Mouse (Mus musculus): Measurements from ENCODE around the gene Aif1l.

Aif1l gene

DNA sequence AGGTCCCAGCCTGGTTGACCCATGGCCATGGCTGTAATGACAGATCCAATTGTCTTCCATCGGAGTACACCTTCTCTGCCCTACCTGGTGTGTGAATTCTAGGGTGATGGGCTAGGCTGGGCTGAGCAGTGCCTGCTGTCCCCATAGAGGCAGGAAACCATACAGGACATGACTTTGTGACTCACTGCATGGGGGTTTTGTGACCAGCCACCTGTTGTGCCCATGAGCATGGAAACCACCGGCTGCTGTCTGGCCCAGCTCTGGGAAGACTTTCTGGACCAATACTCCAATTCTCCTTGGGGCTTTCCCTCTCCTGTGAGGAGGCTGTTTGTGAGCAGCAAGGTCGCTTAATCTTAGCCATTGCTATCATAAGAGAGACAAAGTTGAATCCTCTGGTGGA is 2.8 kb downstream of the Aif1l start:
- no peak for DNase-seq (ENCODE audit: low spot score)

DNA sequence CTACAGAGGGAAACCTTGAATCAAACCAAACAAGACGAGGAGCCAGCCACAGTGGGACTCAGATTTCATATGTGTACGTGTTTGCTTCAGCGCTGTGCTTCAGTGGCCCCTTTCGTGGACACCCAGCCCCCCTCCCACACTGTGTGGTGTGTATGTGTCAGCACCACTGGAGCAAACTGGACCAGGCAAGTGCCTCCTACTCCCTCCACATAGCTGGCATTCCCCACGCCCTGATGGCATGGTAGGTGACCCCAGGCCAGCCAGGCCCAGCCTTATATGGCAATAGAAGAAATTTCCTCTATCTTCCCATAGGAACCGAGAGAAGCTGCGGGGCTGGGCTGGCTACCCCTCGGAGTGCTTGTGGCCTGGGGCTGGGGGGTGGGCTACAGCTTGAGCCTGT is 3.7 kb downstream of the Aif1l start:
- DNase-seq (ENCODE audit: low spot score) = no peak

DNA sequence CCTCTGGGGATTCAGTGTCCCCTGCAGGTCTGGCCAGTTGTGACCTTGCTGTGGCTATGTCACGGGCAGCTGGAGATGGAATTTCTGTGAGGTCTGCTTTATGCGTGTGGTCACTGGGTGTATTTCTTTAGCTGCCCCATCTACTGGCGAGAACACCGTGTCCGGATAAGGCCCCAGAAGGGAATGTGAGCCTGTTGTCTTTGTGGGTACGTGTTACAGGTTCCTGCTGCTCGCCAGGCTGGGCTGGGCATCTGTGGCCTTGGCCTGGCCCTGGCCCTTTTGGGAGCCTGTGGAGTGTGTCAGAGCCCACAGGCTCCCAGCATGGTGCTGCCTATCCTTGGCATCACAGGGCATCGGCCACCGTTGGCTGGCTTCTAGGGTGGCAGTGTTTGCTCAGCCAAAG is 4.8 kb downstream of the Aif1l start:
- no peak for DNase-seq (ENCODE audit: low spot score)

DNA sequence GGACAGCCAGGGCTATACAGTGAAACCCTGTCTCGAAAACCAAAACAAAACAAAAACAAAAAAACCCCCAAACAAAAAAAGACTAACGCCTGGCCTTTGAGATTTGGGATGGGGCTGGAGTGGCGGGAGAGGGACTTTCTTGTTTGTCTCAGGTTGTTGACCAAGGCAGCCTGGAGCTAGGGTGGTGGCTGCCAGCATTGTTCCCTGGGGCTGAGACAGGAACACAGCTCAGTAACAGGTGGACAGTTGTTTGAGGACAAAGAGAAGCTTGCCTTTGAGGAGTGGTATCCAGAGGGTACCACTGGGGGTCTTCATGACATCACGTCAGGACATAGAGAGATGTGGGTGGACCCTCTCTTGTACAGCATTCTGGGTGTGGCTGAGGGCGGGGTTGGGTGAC is 5.7 kb downstream of the Aif1l start:
- DNase-seq (ENCODE audit: low spot score) = no peak

DNA sequence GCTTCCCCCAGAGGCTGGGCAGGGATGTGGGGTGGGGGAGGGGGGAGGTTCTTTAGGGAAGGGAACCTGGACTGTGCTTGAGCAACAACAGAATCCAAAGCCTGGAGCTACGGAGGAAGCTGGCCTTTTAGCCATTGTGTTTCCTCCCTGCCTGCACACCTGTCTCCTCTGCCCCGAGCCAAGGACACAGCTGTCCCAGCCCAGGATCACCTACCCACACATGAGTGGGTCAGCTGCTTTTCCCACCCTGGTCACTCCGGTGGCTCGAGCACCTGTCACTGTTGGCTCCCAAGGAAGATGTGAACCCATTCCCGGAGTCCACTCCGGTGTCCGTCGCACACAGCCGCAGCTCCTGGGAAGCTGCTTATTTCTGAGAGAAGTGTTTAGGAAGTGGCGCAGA is 7.3 kb downstream of the Aif1l start:
- no peak for DNase-seq (ENCODE audit: low spot score)

DNA sequence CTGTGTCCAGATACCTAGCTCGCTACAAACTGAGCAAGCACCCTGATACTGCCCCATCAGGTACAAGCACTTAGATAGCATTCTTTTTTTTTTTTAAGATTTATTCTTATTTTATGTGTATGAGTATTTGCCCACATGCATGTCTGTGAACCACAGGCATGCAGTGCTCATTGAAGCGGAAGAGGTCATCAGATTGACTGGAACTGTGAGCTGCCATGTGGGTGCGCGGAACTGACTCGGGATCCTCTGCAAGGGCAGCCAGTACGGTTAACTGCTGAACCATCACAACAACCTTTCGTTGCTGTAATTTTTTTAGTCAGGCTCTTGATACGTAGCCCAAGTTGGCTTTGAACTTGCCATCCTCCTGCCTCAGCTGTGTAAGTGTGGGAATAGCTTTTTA is 11.0 kb downstream of the Aif1l start:
- no peak for DNase-seq (ENCODE audit: low spot score)

DNA sequence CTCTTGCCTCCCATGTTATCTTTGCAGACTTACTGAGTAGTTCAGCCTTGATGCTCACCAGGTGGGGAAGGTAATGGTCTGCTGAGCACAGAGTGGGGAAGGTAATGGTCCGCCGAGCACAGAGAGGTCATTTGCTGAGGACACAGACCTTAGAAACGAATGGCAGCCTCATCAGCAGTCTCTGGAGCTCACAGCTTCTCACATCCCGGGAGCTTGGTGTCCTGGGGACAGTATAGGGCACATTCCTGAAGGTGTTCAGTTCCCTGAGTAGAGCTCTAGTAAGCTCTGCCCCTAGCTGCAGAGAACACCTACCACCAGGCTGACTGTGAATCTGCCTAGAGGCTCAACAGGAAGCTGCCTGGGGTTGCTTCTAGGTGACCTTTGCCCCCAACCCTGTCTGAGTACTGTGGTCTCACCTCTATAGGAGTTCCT is 11.9 kb downstream of the Aif1l start:
- no peak for DNase-seq (ENCODE audit: low spot score)

DNA sequence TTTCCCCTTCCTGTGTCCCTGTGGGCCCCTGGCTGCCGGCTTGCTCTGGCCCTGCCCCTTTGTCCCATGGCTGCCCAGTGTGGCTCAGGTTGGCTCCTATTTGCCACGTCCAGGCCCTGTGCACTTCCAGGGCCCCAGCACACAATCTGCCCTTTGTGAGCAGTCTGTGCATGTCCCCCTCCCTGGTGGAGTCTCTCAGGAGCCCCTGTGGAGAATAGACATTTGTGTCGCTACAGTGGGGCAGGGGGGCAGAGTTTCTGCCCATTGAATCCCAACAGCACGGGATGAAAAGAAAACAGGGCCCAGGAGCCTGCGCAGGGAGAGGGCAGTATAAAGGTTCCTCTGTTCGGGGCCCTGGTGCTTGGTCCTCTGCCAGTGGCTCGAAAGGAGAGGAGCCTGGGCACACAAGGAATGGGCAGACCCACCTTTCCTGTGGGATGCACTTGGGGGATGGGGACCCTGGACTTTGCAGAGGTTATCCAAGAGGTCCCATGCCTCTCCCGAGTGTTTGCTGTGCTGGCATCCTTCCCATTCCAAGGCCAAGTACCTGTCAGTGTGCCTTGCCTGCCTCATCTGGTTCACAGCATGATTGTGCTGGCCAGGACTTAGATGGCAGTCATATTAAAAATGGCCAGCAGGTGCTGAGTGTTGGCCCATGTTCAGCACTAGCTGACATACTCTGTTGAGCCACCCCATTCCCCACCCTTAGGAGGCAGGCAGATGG is 12.7 kb downstream of the Aif1l start:
- DNase-seq (ENCODE audit: low spot score) = no peak

DNA sequence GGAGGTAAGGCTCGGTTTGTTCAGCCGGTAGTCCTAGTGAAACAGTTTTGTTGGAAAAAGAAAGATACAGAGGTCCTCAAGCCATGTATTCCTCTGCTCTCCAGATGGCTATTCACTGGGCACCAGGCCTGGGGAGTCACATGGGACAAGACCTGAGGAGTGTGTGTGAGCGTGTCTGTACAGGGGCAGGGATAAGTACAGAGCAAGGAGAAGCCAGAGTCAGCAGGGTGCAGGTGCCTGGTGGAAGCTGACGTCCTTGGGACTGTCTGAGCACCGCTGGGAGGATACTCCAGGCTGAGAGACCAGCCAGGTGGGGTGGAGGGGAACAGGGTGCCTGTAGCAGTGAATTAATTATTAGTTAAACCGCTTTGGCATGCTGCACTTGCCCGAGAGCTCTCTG is 13.6 kb downstream of the Aif1l start:
- no peak for DNase-seq (ENCODE audit: low spot score)

DNA sequence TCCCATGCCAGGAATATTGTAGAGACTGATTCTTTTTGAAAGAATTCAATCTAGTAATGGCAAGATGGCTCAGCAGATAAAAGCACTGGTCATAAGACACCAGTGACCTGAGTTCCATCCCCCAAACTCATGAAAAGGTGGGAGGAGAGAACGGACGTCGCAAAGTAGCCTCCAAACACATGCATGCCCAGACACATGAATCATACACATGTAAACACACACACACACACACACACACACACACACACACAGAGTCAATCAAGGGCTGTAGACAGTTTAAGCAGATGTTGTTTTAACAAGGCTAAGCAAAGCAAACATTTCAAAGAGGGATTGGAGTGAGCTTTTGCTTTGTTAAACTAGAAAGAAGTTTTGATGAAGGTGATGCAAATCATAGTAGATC is 14.3 kb downstream of the Aif1l start:
- no peak for DNase-seq (ENCODE audit: low spot score)

DNA sequence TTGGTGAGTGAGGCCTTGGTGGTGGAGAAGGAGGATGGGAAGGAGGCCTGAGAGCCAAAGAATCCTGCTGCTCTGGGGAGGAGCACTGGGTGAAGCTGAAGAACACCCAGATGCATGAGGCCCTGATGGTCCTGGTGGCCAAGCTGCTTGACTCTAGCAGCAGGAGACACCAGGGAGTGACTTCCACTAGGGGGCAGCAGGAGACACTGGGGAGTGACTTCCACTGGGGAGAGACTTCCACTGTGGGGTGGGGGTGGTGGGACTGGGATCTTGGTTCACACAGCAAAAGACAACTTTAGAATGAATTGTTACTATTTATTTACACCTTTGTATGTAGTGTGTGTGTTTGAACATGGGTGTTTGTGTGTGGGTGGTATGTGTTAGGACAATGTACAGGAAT is 15.2 kb downstream of the Aif1l start:
- DNase-seq (ENCODE audit: low spot score) = peak; percentile 42

DNA sequence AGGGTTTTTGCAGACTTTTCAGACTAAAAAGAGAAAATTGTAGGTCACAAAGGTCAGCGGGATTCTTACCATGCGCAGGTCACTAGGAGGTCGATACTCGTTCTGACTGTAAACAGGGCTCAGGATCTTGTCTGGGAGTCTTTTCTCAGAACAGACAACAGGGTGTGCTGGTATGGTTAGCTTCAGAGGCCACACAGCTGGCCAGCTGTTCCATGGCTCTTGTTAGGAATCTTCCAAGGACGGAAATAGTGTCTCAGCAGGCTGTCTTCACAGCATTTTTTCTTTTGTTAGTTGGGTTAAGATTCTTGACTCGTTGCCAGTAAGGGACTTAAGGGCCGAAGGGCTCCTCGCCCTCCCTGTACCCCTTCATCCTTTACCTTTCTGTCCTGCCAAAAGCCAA is 16.9 kb downstream of the Aif1l start:
- no peak for DNase-seq (ENCODE audit: low spot score)

DNA sequence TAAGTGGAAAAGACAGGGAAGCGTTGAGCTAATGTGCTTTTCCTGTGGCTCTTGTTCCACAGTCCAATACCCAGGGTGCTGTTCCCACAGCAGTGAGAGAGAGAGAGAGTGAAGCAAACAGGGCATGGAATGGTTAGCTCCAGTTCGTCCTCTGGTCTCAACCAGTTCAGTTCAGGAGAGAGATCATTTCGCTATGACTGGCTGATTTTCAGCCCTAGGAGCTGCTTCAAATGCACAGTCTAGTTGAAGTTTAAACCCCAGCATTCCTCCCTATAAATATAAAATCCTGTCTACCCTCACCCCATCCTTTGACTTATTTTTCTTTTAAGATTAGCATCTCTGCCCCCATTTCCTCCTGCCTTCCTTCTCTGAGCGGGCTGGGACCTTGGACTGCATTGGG is 22.6 kb downstream of the Aif1l start:
- no peak for DNase-seq (ENCODE audit: low spot score)

DNA sequence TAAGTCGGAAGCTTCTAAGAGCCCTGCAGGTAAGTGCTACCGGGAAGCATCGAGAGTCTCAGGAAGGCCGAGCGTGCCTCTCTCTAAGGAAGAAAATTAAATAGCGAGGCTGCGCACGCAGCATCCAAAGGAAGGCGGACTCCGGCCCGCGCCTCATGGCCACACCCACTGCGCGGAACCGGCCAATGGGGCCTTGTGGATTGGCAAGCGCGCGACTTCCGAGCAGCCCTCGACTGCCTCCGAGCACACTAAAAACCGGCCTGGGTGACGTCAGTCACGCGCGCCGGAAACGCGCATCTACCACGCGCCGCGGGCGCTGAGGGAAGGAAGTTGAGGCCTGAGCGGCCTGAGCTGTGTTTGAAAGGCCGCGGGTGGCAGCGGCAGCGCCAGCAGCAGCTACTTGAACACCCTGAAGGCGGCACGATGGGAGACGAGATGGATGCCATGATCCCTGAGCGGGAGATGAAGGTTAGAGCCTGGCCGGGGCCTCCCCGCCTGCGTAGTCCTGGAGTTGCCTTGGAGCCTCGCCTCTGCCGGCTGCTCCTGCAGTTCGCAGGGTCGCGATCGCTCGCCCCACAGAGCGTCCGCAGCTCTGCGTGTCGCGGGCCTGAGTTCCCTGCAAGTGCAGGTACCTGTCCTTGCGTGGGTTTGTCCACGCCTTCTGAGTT is 24.3 kb downstream of the Aif1l start, which contains the start of gene Nup214:
Gene Nup214, plus strand, starts transcription at position 296 of the 668 bp plus-strand sequence.
- peak; percentile 100 for DNase-seq (ENCODE audit: low spot score)

DNA sequence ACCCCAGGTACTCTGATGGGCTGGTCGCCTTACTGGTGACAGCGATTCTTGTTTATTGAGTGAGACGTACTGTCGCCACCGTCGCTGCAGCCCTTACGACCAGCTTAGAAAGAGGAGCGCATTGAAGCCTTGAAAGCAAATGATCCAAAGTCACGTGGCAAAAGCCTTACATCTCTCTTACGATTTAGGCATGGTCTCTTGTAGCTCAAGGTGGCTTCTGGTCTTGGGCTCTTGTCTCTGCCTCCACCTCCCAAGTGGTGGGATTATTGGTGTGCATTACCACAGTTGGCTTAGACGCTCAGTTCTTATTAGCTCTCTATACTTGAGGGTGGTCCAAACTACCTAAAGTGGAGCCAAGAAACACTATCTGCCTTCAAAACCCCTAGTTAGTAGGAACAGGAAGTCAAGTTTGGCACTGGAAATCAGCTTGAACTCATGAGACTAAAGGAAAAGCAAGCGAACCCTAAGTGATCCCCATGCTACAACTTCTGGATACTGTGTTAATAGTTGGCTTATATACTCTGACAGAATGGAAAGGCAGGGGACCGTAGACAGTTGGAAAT is 25.0 kb downstream of the Aif1l start:
- no peak for DNase-seq (ENCODE audit: low spot score)

DNA sequence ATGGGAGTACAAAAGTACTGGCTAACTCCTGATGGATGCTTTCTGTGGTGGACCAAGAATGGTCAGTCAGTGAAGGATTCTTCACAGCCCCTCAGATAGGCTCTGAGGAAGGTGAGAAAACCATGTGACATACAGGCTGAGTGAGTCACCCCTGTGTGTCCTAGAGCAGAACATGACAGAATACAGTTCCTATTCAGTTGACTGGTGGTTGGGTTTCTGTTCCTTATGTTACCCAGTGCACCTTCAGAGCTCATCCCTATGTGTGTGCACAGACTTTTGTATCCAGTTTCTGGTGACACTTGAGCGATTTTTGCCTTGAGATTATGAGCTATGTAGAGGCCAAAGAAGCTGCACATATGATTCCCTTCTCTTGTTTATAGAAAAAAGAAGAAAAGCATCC is 37.8 kb downstream of the Aif1l start:
- no peak for DNase-seq (ENCODE audit: low spot score)

DNA sequence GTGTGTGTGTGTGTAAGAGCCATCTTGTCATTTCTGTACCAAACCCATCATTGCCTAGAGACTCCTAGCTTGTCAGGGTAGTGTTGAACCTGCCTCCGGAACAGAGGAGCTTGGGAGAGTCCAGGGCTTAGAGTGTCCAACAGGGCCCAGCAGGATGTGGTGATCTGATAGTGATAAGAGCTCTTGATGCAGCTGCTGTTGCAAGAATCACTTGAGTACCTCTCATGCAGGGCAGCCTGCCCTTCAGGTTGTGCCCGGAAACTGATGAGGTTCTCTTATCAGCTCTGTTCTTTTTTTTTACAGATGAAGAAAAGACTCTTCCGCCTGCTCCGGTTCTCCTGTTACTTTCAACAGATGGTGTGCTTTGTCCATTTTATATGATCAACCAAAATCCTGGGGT is 41.0 kb downstream of the Aif1l start:
- no peak for DNase-seq (ENCODE audit: low spot score)

DNA sequence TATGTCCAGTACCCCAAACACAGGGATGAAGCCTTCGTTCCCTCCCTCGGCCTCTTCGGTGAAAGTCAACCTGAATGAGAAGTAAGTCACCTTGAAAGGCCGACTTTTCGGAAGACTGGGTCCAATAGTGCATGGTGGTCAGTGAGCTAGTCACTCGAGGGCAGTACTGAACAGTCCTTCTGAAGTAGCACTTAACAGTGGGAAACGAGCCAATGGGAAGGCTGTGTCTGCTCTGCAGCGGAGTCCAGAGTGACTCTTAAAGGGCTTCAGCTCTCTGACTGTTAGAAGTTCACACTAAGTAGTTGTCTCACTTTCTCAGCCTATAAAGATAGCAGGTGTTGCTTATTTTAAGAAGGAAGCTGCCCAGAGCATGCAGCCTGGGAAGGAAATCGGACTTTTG is 45.0 kb downstream of the Aif1l start:
- no peak for DNase-seq (ENCODE audit: low spot score)

DNA sequence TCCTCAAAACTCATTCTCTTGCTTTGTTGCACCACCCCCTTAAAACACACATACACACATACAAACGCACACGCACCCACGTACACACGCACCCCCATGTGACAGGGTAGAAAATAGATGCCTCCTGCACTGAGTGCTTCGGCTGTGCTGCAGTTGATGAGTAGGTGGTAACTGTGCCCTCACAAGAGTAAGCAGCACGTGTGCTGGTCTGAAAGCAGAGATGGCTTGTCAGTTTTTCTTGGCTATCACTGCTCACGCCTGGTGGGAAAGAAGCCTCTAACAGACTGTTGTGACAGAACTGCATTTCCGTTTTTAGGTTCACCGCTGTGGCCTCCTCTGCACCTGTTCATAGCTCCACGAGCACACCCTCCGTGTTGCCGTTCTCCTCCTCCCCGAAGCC is 46.1 kb downstream of the Aif1l start:
- DNase-seq (ENCODE audit: low spot score) = no peak

DNA sequence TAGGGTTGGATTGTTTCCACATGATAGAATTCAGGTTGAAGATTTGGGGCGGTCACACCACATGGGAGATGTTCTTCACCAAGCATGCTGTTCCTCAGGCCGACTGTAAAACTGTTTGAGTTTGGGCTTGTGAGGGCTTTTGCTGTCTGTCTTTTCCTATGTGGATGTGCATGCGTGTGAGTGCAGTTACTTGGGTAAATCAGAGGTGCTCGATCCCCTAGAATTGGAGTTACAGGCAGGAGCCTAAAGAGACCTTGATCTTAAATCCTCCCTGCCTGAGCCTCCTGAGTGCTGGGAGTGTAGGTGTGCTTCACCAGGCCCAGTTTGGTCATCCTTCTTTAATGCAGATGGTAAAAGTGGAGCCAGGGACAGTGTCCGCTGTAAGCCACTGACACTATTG is 47.6 kb downstream of the Aif1l start:
- no peak for DNase-seq (ENCODE audit: low spot score)

DNA sequence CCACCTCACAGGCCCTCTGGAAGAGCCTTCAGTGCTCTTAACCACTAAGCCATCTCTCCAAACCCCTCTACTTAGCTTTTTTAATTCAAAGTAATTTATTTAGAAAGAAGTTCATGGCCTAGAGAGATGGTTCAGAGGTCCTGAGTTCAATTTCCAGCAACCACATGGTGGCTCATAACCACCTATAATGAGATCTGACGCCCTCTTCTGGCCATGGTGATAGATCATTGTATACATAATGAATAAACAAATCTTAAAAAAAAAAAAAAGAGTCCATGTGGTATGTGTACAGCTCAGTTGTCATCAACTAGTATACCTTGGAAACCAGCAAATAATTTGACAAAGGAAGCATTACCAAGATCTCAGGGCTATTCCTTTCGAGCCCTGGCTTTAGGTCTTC is 48.5 kb downstream of the Aif1l start:
- DNase-seq (ENCODE audit: low spot score) = no peak

DNA sequence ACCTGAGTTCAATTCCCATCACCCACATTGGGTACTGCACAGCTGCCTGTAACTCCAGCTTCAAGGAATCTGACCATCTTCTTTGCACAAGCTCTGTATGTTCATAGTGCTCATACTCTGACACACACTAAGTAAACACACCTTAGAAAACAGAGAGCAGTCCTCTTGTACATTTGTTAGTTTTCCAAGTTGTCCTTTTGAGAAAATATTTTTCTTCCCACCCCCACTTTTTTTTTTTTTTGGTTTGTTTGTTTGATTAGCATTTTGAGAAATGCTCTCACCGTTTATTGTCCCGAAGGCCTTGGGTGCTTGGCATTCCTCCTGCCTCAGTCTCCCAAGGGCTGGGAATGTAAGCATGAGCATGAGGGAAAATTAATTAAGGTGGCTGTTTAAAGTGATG is 58.4 kb downstream of the Aif1l start:
- DNase-seq (ENCODE audit: low spot score) = no peak

DNA sequence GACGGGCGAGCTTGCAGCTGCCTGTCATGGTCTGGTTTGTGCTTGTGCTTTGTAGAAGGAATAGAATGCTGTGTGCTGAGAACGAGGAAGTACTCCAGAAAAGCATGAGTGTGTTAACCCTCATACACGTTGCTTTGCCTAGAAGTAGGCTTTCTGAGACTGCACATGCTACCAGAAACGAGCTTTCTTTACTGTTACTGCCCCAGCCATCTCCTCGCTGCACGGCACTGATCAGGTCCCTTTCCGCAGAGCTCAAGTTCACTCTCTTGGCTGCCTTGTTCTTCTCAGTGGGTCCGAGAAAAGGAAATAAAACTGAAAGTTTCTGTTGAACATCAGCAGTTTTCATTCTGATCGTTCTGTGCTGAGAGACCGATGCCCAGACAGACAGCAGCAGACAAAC is 58.8 kb downstream of the Aif1l start:
- no peak for DNase-seq (ENCODE audit: low spot score)

DNA sequence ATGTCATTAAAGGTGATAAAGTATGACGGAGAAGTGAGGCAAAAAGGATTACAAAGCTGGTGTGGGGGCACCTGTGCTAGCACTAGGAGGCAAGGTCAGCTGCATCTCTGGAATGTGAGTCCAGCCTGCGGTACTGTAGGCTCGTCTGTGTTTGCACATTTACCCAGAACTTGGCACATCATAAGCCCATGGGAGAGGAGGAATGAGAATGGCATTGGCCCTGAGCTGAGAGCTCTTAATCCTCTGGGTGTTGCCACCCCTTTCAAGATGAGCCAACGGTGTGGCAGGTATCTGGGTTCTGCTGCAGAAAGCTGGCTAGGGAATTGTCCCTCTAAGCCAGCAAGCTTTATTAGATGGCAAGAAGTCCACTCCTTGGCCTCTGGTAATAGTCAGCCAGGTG is 69.8 kb downstream of the Aif1l start:
- DNase-seq (ENCODE audit: low spot score) = no peak

Measured in spleen, adult 12 weeks (tissue).